In genomic region chr16:26065060-26065459, GRCm38 (mm10) we compare ENCODE assay signal across 11 mouse cellular contexts. TPM values are rescaled to one million over a fixed set of nuclear protein-coding genes. Genes with fewer than 3 reads are reported as not detected.
DNase-seq lines count a peak whose midpoint lies in the region; ATAC-seq and TF ChIP-seq lines count a peak whose summit lies in the region.
"Had no signal": no experiment of that assay in that cellular context is flagged by ENCODE, and none has a peak within 500 bp of the region (broad histone marks: within the 10 kb centered on the region; RNA-seq: fewer than 3 reads in every experiment).

No protein-coding gene starts in this region.

- no peaks in the 10 kb centered on the region for H3K36me3 ChIP-seq in kidney, adult 2 months (ENCODE audit: control insufficient read depth, insufficient read depth, low read length)
- H3K36me3 ChIP-seq in kidney, embryonic 14.5 days (ENCODE audit: control insufficient read depth, insufficient read depth, low read length), result no peaks in the 10 kb centered on the region
- no peaks in the 10 kb centered on the region for H3K36me3 ChIP-seq in intestine, embryonic 16.5 days (ENCODE audit: control insufficient read depth, insufficient read depth, low read length)
- no peaks in the 10 kb centered on the region for H3K36me3 ChIP-seq in forebrain, embryonic 16.5 days (ENCODE audit: control insufficient read depth, insufficient read depth)
- H3K36me3 ChIP-seq: G1E; liver, embryonic 13.5 days had no signal

- no peak overlapping the region for H3K9ac ChIP-seq in kidney, embryonic 14.5 days (ENCODE audit: low read depth, low read length)
- H3K9ac ChIP-seq in intestine, embryonic 16.5 days (ENCODE audit: low read depth, low read length), result no peak overlapping the region
- no peak overlapping the region for H3K9ac ChIP-seq in forebrain, embryonic 16.5 days (replicated peaks; ENCODE audit: low read depth, low read length)
- H3K9ac ChIP-seq: liver, embryonic 13.5 days had no signal

- no peak overlapping the region for H3K27ac ChIP-seq in kidney, adult 2 months (ENCODE audit: insufficient read depth, low read depth, low read length)
- no peak overlapping the region for H3K27ac ChIP-seq in kidney, embryonic 14.5 days (ENCODE audit: low read depth, low read length)
- H3K27ac ChIP-seq in intestine, embryonic 16.5 days (ENCODE audit: low read length), result no peak overlapping the region
- H3K27ac ChIP-seq in forebrain, embryonic 16.5 days (ENCODE audit: low read length), result no peak overlapping the region
- H3K27ac ChIP-seq: liver, embryonic 13.5 days had no signal

- DNase-seq in kidney, adult 2 months, result peak; percentile 68
- peak; percentile 36 for DNase-seq in gastrocnemius, postnatal 25 days
- peak; percentile 33 to 35 for DNase-seq in lung, postnatal 4 days
- no peak for DNase-seq in spleen, postnatal 10 days (ENCODE audit: low spot score in 2 of 2)
- DNase-seq in right cerebral cortex, postnatal 14 days, result no peak
- DNase-seq: cerebellum, adult 18-20 months; liver, embryonic 13.5 days had no signal

- no peaks in the 10 kb centered on the region for H3K27me3 ChIP-seq in kidney, adult 2 months (replicated peaks; ENCODE audit: control insufficient read depth, insufficient read depth, low read length)
- no peaks in the 10 kb centered on the region for H3K27me3 ChIP-seq in kidney, embryonic 14.5 days (ENCODE audit: control insufficient read depth, insufficient read depth, low read length)
- no peaks in the 10 kb centered on the region for H3K27me3 ChIP-seq in intestine, embryonic 16.5 days (replicated peaks; ENCODE audit: control insufficient read depth, insufficient read depth, low read length)
- no peaks in the 10 kb centered on the region for H3K27me3 ChIP-seq in forebrain, embryonic 16.5 days (replicated peaks; ENCODE audit: control insufficient read depth, insufficient read depth, low read length)
- H3K27me3 ChIP-seq: liver, embryonic 13.5 days had no signal

- no peak for ATAC-seq in kidney, embryonic 14.5 days (ENCODE audit: low FRiP score, low TSS enrichment)
- peak; percentile 58; the same call in 1 of the 2 replicates for ATAC-seq in intestine, embryonic 16.5 days
- no peak for ATAC-seq in forebrain, embryonic 16.5 days

- WGBS in kidney, adult 2 months, result 23% methylated on average over 6 of the region's 6 CpGs
- WGBS in kidney, embryonic 14.5 days, result 60% methylated on average over 6 of the region's 6 CpGs
- whole genome bisulfite sequencing in intestine, embryonic 16.5 days, result 48% methylated on average over 6 of the region's 6 CpGs
- 66% methylated on average over 6 of the region's 6 CpGs for WGBS in forebrain, embryonic 16.5 days

- no peak overlapping the region for H3K4me3 ChIP-seq in kidney, adult 2 months (ENCODE audit: insufficient read depth, low read depth, low read length)
- no peak overlapping the region for H3K4me3 ChIP-seq in kidney, embryonic 14.5 days (ENCODE audit: low read length)
- H3K4me3 ChIP-seq in intestine, embryonic 16.5 days (ENCODE audit: low read length), result no peak overlapping the region
- H3K4me3 ChIP-seq in forebrain, embryonic 16.5 days (replicated peaks; ENCODE audit: low read length), result no peak overlapping the region
- H3K4me3 ChIP-seq: liver, embryonic 13.5 days had no signal

- H3K9me3 ChIP-seq in kidney, embryonic 14.5 days (ENCODE audit: control insufficient read depth, low read length), result no peaks in the 10 kb centered on the region
- no peaks in the 10 kb centered on the region for H3K9me3 ChIP-seq in intestine, embryonic 16.5 days (ENCODE audit: control insufficient read depth, low read length)
- no peaks in the 10 kb centered on the region for H3K9me3 ChIP-seq in forebrain, embryonic 16.5 days (ENCODE audit: control insufficient read depth, low read length)
- H3K9me3 ChIP-seq: liver, embryonic 13.5 days had no signal

- no peak overlapping the region for H3K4me2 ChIP-seq in kidney, embryonic 14.5 days (replicated peaks; ENCODE audit: low read depth, low read length)
- no peak overlapping the region for H3K4me2 ChIP-seq in intestine, embryonic 16.5 days (ENCODE audit: low read depth, low read length)
- H3K4me2 ChIP-seq in forebrain, embryonic 16.5 days (ENCODE audit: low read length), result no peak overlapping the region
- H3K4me2 ChIP-seq: liver, embryonic 13.5 days had no signal

- no peak for TF ChIP-seq CTCF in kidney, adult 2 months (conservative IDR thresholded peaks at IDR 0.05; ENCODE audit: insufficient read depth, insufficient read length, low read depth, low read length)

- TF ChIP-seq POLR2A in kidney, adult 2 months (IDR thresholded peaks at IDR 0.05; ENCODE audit: low read depth, low read length), result no peak

- peaks cover 14% of the 10 kb centered on the region for H3K4me1 ChIP-seq in kidney, adult 2 months (ENCODE audit: control insufficient read depth, insufficient read depth, low read length)
- H3K4me1 ChIP-seq in kidney, embryonic 14.5 days (ENCODE audit: control insufficient read depth, insufficient read depth, low read length), result no peaks in the 10 kb centered on the region
- H3K4me1 ChIP-seq in intestine, embryonic 16.5 days (ENCODE audit: control insufficient read depth, insufficient read depth, low read length), result no peaks in the 10 kb centered on the region
- no peaks in the 10 kb centered on the region for H3K4me1 ChIP-seq in forebrain, embryonic 16.5 days (replicated peaks; ENCODE audit: control insufficient read depth, insufficient read depth, low read length)
- H3K4me1 ChIP-seq: liver, embryonic 13.5 days had no signal

RNA-seq across cellular contexts. Expression of gene P3h2, which starts 40.5 kb away (rescaled TPM):
- 54.0 and 60.1 TPM in 2 replicates for polyA plus RNA-seq in kidney, adult 2 months (2012; rRNA removed)
- polyA plus RNA-seq in kidney, embryonic 14.5 days (2014; fragmentation: Nextera tagmentation; extraction: Ambion mirVana), result 4.5 and 9.5 TPM in 2 replicates
- 1 to 10 TPM; 4.2 to 7.2 TPM for total RNA-seq in gastrocnemius, postnatal 25 days (2021)
- 1.0 and 1.8 TPM in 2 replicates for polyA plus RNA-seq in intestine, embryonic 16.5 days (2015; fragmentation: Nextera tagmentation; extraction: Ambion mirVana)
- polyA plus RNA-seq in forebrain, embryonic 16.5 days (2015; fragmentation: Nextera tagmentation; extraction: Ambion mirVana), result 0.44 TPM in 1 of 2 replicates, not detected in the other
- total RNA-seq: G1E had no signal
- polyA plus RNA-seq: G1E had no signal

Comparison
In these comparisons a context has a peak if more than half of its experiments do, and no peak if none do; other contexts are left out.
1. DNase-seq: peak in kidney, adult 2 months (single experiment), gastrocnemius, postnatal 25 days (single experiment) and lung, postnatal 4 days (2 of 2); none in spleen, postnatal 10 days (0 of 2) and right cerebral cortex, postnatal 14 days (single experiment).